Comparison of ENCODE assay signal across 29 mouse cellular contexts in genomic region chr15:89350447-89350846, GRCm38 (mm10). TPM values are rescaled to one million over a fixed set of nuclear protein-coding genes. Genes with fewer than 3 reads are reported as not detected.
DNase-seq lines count a peak whose midpoint lies in the region; ATAC-seq and TF ChIP-seq lines count a peak whose summit lies in the region.
"Had no signal": no experiment of that assay in that cellular context is flagged by ENCODE, and none has a peak within 500 bp of the region (broad histone marks: within the 10 kb centered on the region; RNA-seq: fewer than 3 reads in every experiment).

No protein-coding gene starts in this region.

- no peak for DNase-seq in heart, adult 2 months
- DNase-seq in heart, postnatal 4 days = no peak
- DNase-seq in liver, postnatal 0 days = peak; percentile 8
- DNase-seq in liver = no peak
- peak; percentile 14 for DNase-seq in heart, postnatal 0 days (ENCODE audit: low spot score)
- DNase-seq in thymus, adult 18-20 months = no peak
- DNase-seq: adrenal gland, adult 2 months; B cell, adult 2 months; cerebellum, adult 11-12 months; cerebellum, postnatal 10 days; kidney, postnatal 4 days; thymus, postnatal 36 days had no signal

- 0 out of 2 replicates have a peak, but pooled peaks have one; percentile 3 for TF ChIP-seq CTCF in heart, adult 2 months (IDR thresholded peaks at IDR 0.05)
- TF ChIP-seq CTCF in liver, postnatal 0 days (IDR thresholded peaks at IDR 0.05; ENCODE audit: low read depth) = no peak
- no peak for TF ChIP-seq CTCF in heart, postnatal 0 days (IDR thresholded peaks at IDR 0.05; ENCODE audit: low read depth)

- peak overlapping the region; percentile 32 for H3K4me3 ChIP-seq in heart, adult 2 months
- no peak overlapping the region for H3K4me3 ChIP-seq in liver, postnatal 0 days (ENCODE audit: low read depth, low read length)
- H3K4me3 ChIP-seq in heart, postnatal 0 days (ENCODE audit: low read depth, low read length) = no peak overlapping the region
- H3K4me3 ChIP-seq in liver, embryonic 12.5 days = no peak overlapping the region
- H3K4me3 ChIP-seq: forebrain, embryonic 10.5 days; intestine, embryonic 15.5 days; limb, embryonic 15.5 days; stomach, embryonic 15.5 days had no signal

- no peak for ATAC-seq in liver, postnatal 0 days
- no peak for ATAC-seq in heart, postnatal 0 days (ENCODE audit: insufficient read depth, low read depth)
- no peak for ATAC-seq in liver, embryonic 12.5 days
- ATAC-seq: hindbrain, embryonic 16.5 days; intestine, embryonic 15.5 days; Patski had no signal

- H3K27me3 ChIP-seq in heart, adult 2 months (ENCODE audit: control insufficient read depth, insufficient read depth, low read length) = no peaks in the 10 kb centered on the region
- no peaks in the 10 kb centered on the region for H3K27me3 ChIP-seq in liver, postnatal 0 days (ENCODE audit: insufficient read depth, low read length)
- H3K27me3 ChIP-seq in heart, postnatal 0 days (ENCODE audit: control insufficient read depth, insufficient read depth, low read length) = no peaks in the 10 kb centered on the region
- no peaks in the 10 kb centered on the region for H3K27me3 ChIP-seq in liver, embryonic 12.5 days (replicated peaks)
- H3K27me3 ChIP-seq: CH12.LX; intestine, embryonic 15.5 days; limb, embryonic 15.5 days; Patski; stomach, embryonic 15.5 days had no signal

- no peaks in the 10 kb centered on the region for H3K9me3 ChIP-seq in liver, postnatal 0 days (ENCODE audit: low read length)
- H3K9me3 ChIP-seq in heart, postnatal 0 days (replicated peaks; ENCODE audit: control insufficient read depth, low read length) = no peaks in the 10 kb centered on the region
- no peaks in the 10 kb centered on the region for H3K9me3 ChIP-seq in liver, embryonic 12.5 days (replicated peaks)
- H3K9me3 ChIP-seq: forebrain, embryonic 10.5 days; G1E; intestine, embryonic 15.5 days; limb, embryonic 15.5 days; stomach, embryonic 15.5 days had no signal

- no peaks in the 10 kb centered on the region; the same call in 1 of the 2 replicates for H3K36me3 ChIP-seq in heart, adult 2 months (ENCODE audit: control insufficient read depth, insufficient read depth, low read length)
- H3K36me3 ChIP-seq in liver, postnatal 0 days (replicated peaks; ENCODE audit: insufficient read depth, low read length) = peaks cover 31% of the 10 kb centered on the region
- peaks cover 40% of the 10 kb centered on the region for H3K36me3 ChIP-seq in heart, postnatal 0 days (replicated peaks; ENCODE audit: control insufficient read depth, insufficient read depth, low read length)
- peaks cover 47% of the 10 kb centered on the region for H3K36me3 ChIP-seq in liver, embryonic 12.5 days

- peaks cover 3% of the 10 kb centered on the region for H3K79me2 ChIP-seq in heart, adult 2 months (replicated peaks; ENCODE audit: control insufficient read depth, insufficient read depth, low read length)

- H3K4me2 ChIP-seq in liver, postnatal 0 days (ENCODE audit: low read depth, low read length) = no peak overlapping the region
- H3K4me2 ChIP-seq in heart, postnatal 0 days (ENCODE audit: low read depth, low read length) = no peak overlapping the region
- no peak overlapping the region for H3K4me2 ChIP-seq in liver, embryonic 12.5 days
- H3K4me2 ChIP-seq: intestine, embryonic 15.5 days; limb, embryonic 15.5 days; stomach, embryonic 15.5 days had no signal

- peak; percentile 69 for TF ChIP-seq POLR2A in heart, adult 2 months (IDR thresholded peaks at IDR 0.05; ENCODE audit: insufficient read depth, low read depth, low read length)

- peak overlapping the region; percentile 29; the same call in 1 of the 2 replicates for H3K9ac ChIP-seq in heart, adult 2 months (ENCODE audit: low read depth, low read length)
- no peak overlapping the region for H3K9ac ChIP-seq in liver, postnatal 0 days (replicated peaks)
- no peak overlapping the region for H3K9ac ChIP-seq in heart, postnatal 0 days (replicated peaks; ENCODE audit: low read depth, low read length)
- no peak overlapping the region for H3K9ac ChIP-seq in liver, embryonic 12.5 days
- H3K9ac ChIP-seq: intestine, embryonic 15.5 days; limb, embryonic 15.5 days; stomach, embryonic 15.5 days had no signal

- intact Hi-C loops in heart, adult 2 months (cut with DNase I) = no loop called here

- H3K4me1 ChIP-seq in heart, adult 2 months (ENCODE audit: control insufficient read depth, insufficient read depth, low read length) = peaks cover 7% of the 10 kb centered on the region
- peaks cover 10% of the 10 kb centered on the region for H3K4me1 ChIP-seq in liver, postnatal 0 days (ENCODE audit: insufficient read depth)
- peaks cover 8% of the 10 kb centered on the region; the same call in 1 of the 2 replicates for H3K4me1 ChIP-seq in heart, postnatal 0 days (ENCODE audit: control insufficient read depth, insufficient read depth)
- peaks cover 14% of the 10 kb centered on the region for H3K4me1 ChIP-seq in liver, embryonic 12.5 days

- 0 out of 2 replicates have a peak, but pooled peaks have one; percentile 23 for TF ChIP-seq EP300 in heart, adult 2 months (IDR thresholded peaks at IDR 0.05; ENCODE audit: insufficient read depth, low read depth, low read length)
- TF ChIP-seq EP300 in liver, postnatal 0 days (IDR thresholded peaks at IDR 0.05; ENCODE audit: low read depth) = no peak
- TF ChIP-seq EP300 in heart, postnatal 0 days (IDR thresholded peaks at IDR 0.05; ENCODE audit: low read depth) = no peak

- 57% methylated on average over 5 of the region's 5 CpGs for WGBS in heart, adult 2 months
- 88% methylated on average over 5 of the region's 5 CpGs for whole genome bisulfite sequencing in liver, postnatal 0 days (ENCODE audit: insufficient replicate concordance)
- 75% methylated on average over 5 of the region's 5 CpGs for WGBS in heart, postnatal 0 days
- WGBS in liver, embryonic 12.5 days (ENCODE audit: insufficient replicate concordance) = 84% methylated on average over 5 of the region's 5 CpGs

- H3K27ac ChIP-seq in heart, adult 2 months = peak overlapping the region; percentile 82
- H3K27ac ChIP-seq in liver, postnatal 0 days (ENCODE audit: low read depth) = no peak overlapping the region
- peak overlapping the region; percentile 41 for H3K27ac ChIP-seq in heart, postnatal 0 days (ENCODE audit: low read depth)
- H3K27ac ChIP-seq in liver, embryonic 12.5 days = no peak overlapping the region
- H3K27ac ChIP-seq: forebrain, embryonic 10.5 days; intestine, embryonic 15.5 days; limb, embryonic 15.5 days; macrophage; stomach, embryonic 15.5 days had no signal

RNA-seq across cellular contexts. Expression of gene Lmf2, which starts 5.0 kb away (rescaled TPM):
- total RNA-seq in heart, adult 2 months (2021) = 10 to 100 TPM; 25.7 to 26.1 TPM
- 32.9 and 33.3 TPM in 2 replicates for polyA plus RNA-seq in heart, adult 2 months (2012; rRNA removed)
- 10 to 100 TPM; 54.0 to 55.5 TPM for total RNA-seq in heart, postnatal 4 days (2021)
- polyA plus RNA-seq in liver, postnatal 0 days (2015; fragmentation: Nextera tagmentation; extraction: Ambion mirVana) = 22.1 and 24.0 TPM in 2 replicates
- 26.9 and 33.5 TPM in 2 replicates for total RNA-seq in heart, postnatal 0 days (2014; rRNA removed; ENCODE audit: low replicate concordance)
- polyA plus RNA-seq in heart, postnatal 0 days (2015; fragmentation: Nextera tagmentation; extraction: Ambion mirVana) = 31.4 and 33.3 TPM in 2 replicates
- 36.2 and 41.1 TPM in 2 replicates for polyA plus RNA-seq in liver, embryonic 12.5 days (2016; fragmentation: Nextera tagmentation; extraction: Ambion mirVana)

RNA-seq across cellular contexts. Expression of gene Ncaph2, which starts 5.1 kb away (rescaled TPM):
- total RNA-seq in heart, adult 2 months (2021) = 10 to 100 TPM; 49.3 to 55.7 TPM
- 69.9 and 70.0 TPM in 2 replicates for polyA plus RNA-seq in heart, adult 2 months (2012; rRNA removed)
- 10 to 100 TPM; 91.0 to 99.7 TPM for total RNA-seq in heart, postnatal 4 days (2021)
- 59.4 and 59.8 TPM in 2 replicates for polyA plus RNA-seq in liver, postnatal 0 days (2015; fragmentation: Nextera tagmentation; extraction: Ambion mirVana)
- total RNA-seq in heart, postnatal 0 days (2014; rRNA removed; ENCODE audit: low replicate concordance) = 83.8 and 136 TPM in 2 replicates
- polyA plus RNA-seq in heart, postnatal 0 days (2015; fragmentation: Nextera tagmentation; extraction: Ambion mirVana) = 59.4 and 64.3 TPM in 2 replicates
- polyA plus RNA-seq in liver, embryonic 12.5 days (2016; fragmentation: Nextera tagmentation; extraction: Ambion mirVana) = 134 TPM in 2 replicates

RNA-seq across cellular contexts. Expression of gene Miox, which starts 16.2 kb away (rescaled TPM):
- total RNA-seq in heart, adult 2 months (2021) = not detected
- polyA plus RNA-seq in heart, adult 2 months (2012; rRNA removed) = not detected in 2 replicates
- total RNA-seq in heart, postnatal 4 days (2021) = not detected
- polyA plus RNA-seq in liver, postnatal 0 days (2015; fragmentation: Nextera tagmentation; extraction: Ambion mirVana) = 22.9 and 27.0 TPM in 2 replicates
- total RNA-seq in heart, postnatal 0 days (2014; rRNA removed; ENCODE audit: low replicate concordance) = not detected in 2 replicates
- polyA plus RNA-seq in heart, postnatal 0 days (2015; fragmentation: Nextera tagmentation; extraction: Ambion mirVana) = not detected in 2 replicates
- 2.4 and 3.7 TPM in 2 replicates for polyA plus RNA-seq in liver, embryonic 12.5 days (2016; fragmentation: Nextera tagmentation; extraction: Ambion mirVana)
- total RNA-seq: adrenal gland, adult 2 months; CH12.LX; gastrocnemius, postnatal 4 days; hematopoietic stem cell, adult 5-6 weeks; left cerebral cortex, postnatal 25 days; midbrain, postnatal 0 days had no signal
- polyA plus RNA-seq: cortical plate, adult 2 months; embryonic facial prominence, embryonic 11.5 days; forebrain, embryonic 10.5 days; G1E; hindbrain, embryonic 16.5 days; limb, embryonic 15.5 days; macrophage; midbrain, postnatal 0 days; neural tube, embryonic 14.5 days; Patski had no signal

RNA-seq across cellular contexts. Expression of gene Sco2, which starts 23.2 kb away (rescaled TPM):
- 10 to 100 TPM; 25.1 to 29.4 TPM for total RNA-seq in heart, adult 2 months (2021)
- polyA plus RNA-seq in heart, adult 2 months (2012; rRNA removed) = 35.6 and 40.7 TPM in 2 replicates
- total RNA-seq in heart, postnatal 4 days (2021) = 10 to 100 TPM; 13.6 to 14.1 TPM
- polyA plus RNA-seq in liver, postnatal 0 days (2015; fragmentation: Nextera tagmentation; extraction: Ambion mirVana) = 9.1 and 10.1 TPM in 2 replicates
- 29.0 and 30.6 TPM in 2 replicates for total RNA-seq in heart, postnatal 0 days (2014; rRNA removed; ENCODE audit: low replicate concordance)
- polyA plus RNA-seq in heart, postnatal 0 days (2015; fragmentation: Nextera tagmentation; extraction: Ambion mirVana) = 8.1 and 9.4 TPM in 2 replicates
- polyA plus RNA-seq in liver, embryonic 12.5 days (2016; fragmentation: Nextera tagmentation; extraction: Ambion mirVana) = 4.9 and 5.6 TPM in 2 replicates

RNA-seq across cellular contexts. Expression of gene Tymp, which starts 26.4 kb away (rescaled TPM):
- total RNA-seq in heart, adult 2 months (2021) = under 1 TPM; 0.18 to 0.47 TPM
- 1.1 and 1.8 TPM in 2 replicates for polyA plus RNA-seq in heart, adult 2 months (2012; rRNA removed)
- total RNA-seq in heart, postnatal 4 days (2021) = under 1 TPM; 0.31 to 0.72 TPM
- 5.8 and 7.7 TPM in 2 replicates for polyA plus RNA-seq in liver, postnatal 0 days (2015; fragmentation: Nextera tagmentation; extraction: Ambion mirVana)
- total RNA-seq in heart, postnatal 0 days (2014; rRNA removed; ENCODE audit: low replicate concordance) = 1.6 and 7.2 TPM in 2 replicates
- polyA plus RNA-seq in heart, postnatal 0 days (2015; fragmentation: Nextera tagmentation; extraction: Ambion mirVana) = 1.3 and 1.4 TPM in 2 replicates
- polyA plus RNA-seq in liver, embryonic 12.5 days (2016; fragmentation: Nextera tagmentation; extraction: Ambion mirVana) = 0.62 and 0.75 TPM in 2 replicates
- total RNA-seq: hematopoietic stem cell, adult 5-6 weeks had no signal

Comparison
In these comparisons a context has a peak if more than half of its experiments do, and no peak if none do; other contexts are left out.
1. DNase-seq: peak in liver, postnatal 0 days (single experiment) and heart, postnatal 0 days (single experiment); none in heart, adult 2 months (0 of 2), heart, postnatal 4 days (single experiment), liver (single experiment) and thymus, adult 18-20 months (0 of 2).
2. H3K27ac ChIP-seq: peak in heart, adult 2 months (single experiment) and heart, postnatal 0 days (single experiment); none in liver, postnatal 0 days (single experiment) and liver, embryonic 12.5 days (single experiment).